Mouse (Mus musculus) neural tube, postnatal 0 days (tissue): ENCODE measurements around the gene Rc3h1. TPM values are rescaled to one million over a fixed set of nuclear protein-coding genes. Genes with fewer than 3 reads are reported as not detected.

Experiments used
- polyA plus RNA-seq: library from polyadenylated mRNA; unstranded; fragments of >200 nt; fragmentation: Nextera tagmentation; extraction: Ambion mirVana; gene quantifications from 2 replicates; pipeline ENCODE4 v1.2.1, GENCODE M21; 2015

The Rc3h1 gene
- 6.5 and 6.7 TPM in 2 replicates for polyA plus RNA-seq

GRCm38 (mm10) chr1:160906057-160906557 lies at the start of gene Rc3h1:
Gene Rc3h1 (plus strand): TSS chr1:160906418.

GRCm38 (mm10) chr1:160978071-160978735 lies 72.0 kb downstream of the Rc3h1 start, which contains the start of gene Serpinc1:
Gene Serpinc1 (plus strand): TSS chr1:160978585.

Other genes starting within 250 kb of the Rc3h1 start
- gene Rabgap1l, start 113.2 kb upstream of the Rc3h1 start, polyA plus RNA-seq: 29.0 and 31.0 TPM in 2 replicates
- gene Serpinc1, start 72.2 kb downstream of the Rc3h1 start, polyA plus RNA-seq: 2.8 and 3.7 TPM in 2 replicates
- 9.1 and 11.1 TPM in 2 replicates for gene Zbtb37, start 128.4 kb downstream of the Rc3h1 start, polyA plus RNA-seq
- gene Dars2, start 164.2 kb downstream of the Rc3h1 start, polyA plus RNA-seq: 20.1 and 21.2 TPM in 2 replicates
- gene Cenpl, start 164.3 kb downstream of the Rc3h1 start, polyA plus RNA-seq: 5.0 and 5.2 TPM in 2 replicates
- 15.2 and 17.7 TPM in 2 replicates for gene Klhl20, start 225.1 kb downstream of the Rc3h1 start, polyA plus RNA-seq
- gene Ankrd45, start 236.3 kb downstream of the Rc3h1 start, polyA plus RNA-seq: 16.0 and 18.8 TPM in 2 replicates